Mouse (Mus musculus) liver, embryonic 11.5 days (tissue): ENCODE data around the gene Tcap. TPM values are rescaled to one million over a fixed set of nuclear protein-coding genes. Genes with fewer than 3 reads are reported as not detected.

Experiments used
- ATAC-seq: fragments of 200-750 bp; cut with Nextera tagmentation; replicated peaks from 2 replicates; pipeline ENCODE4 v1.8.0; 2017; ENCODE audit warnings: moderate number of reproducible peaks, mild to moderate bottlenecking, moderate TSS enrichment, moderate library complexity; ENCODE audit not compliant: low FRiP score
- DNase-seq: peaks from one replicate; pipeline ENCODE4 v3.0.0-alpha.2; 2017; ENCODE audit warnings: low spot score
- H3K27ac ChIP-seq: fragments of 300-500 bp; sonication (generic); 2 replicates; pipeline ENCODE4 v1.5.1; 2014; ENCODE audit warnings: mild to moderate bottlenecking, low read depth, low read length, control low read depth
- H3K27me3 ChIP-seq: fragments of 300-500 bp; sonication (generic); replicated peaks from 2 replicates; pipeline ENCODE4 v1.6.1; 2014; ENCODE audit warnings: low read length, mixed read lengths; ENCODE audit not compliant: control insufficient read depth, insufficient read depth
- H3K36me3 ChIP-seq: fragments of 300-500 bp; sonication (generic); 2 replicates; pipeline ENCODE4 v1.6.1; 2014; ENCODE audit warnings: mild to moderate bottlenecking, low read length, moderate library complexity, mixed read lengths; ENCODE audit not compliant: control insufficient read depth, insufficient read depth
- H3K4me1 ChIP-seq: fragments of 300-500 bp; sonication (generic); replicated peaks from 2 replicates; pipeline ENCODE4 v1.6.1; 2014; ENCODE audit warnings: low read length, mixed read lengths; ENCODE audit not compliant: control insufficient read depth, insufficient read depth
- H3K4me2 ChIP-seq: fragments of 300-500 bp; sonication (generic); 2 replicates; pipeline ENCODE4 v1.6.1; 2014; ENCODE audit warnings: mild to moderate bottlenecking, control low read depth, moderate library complexity
- H3K4me3 ChIP-seq: fragments of 300-500 bp; sonication (generic); 2 replicates; pipeline ENCODE4 v1.5.1; 2014; ENCODE audit warnings: low read depth, low read length, control low read depth
- H3K9ac ChIP-seq: fragments of 300-500 bp; sonication (generic); 2 replicates; pipeline ENCODE4 v1.6.1; 2014; ENCODE audit warnings: low read depth, low read length, control low read depth
- H3K9me3 ChIP-seq: fragments of 300-500 bp; sonication (generic); 2 replicates; pipeline ENCODE4 v1.6.1; 2016; ENCODE audit warnings: low read length, inconsistent platforms, mixed read lengths; ENCODE audit not compliant: control insufficient read depth
- WGBS: fragments of 180-500 bp; shearing (Covaris S2); extraction: QIAGEN DNeasy Blood & Tissue Kit; methylation state at CpG from one replicate; pipeline ENCODE4 v1.1.7; 2014; 5-methylcytosine and 5-hydroxymethylcytosine counted together
- polyA plus RNA-seq: library from polyadenylated mRNA; unstranded; fragments of >200 nt; fragmentation: Nextera tagmentation; extraction: Ambion mirVana; gene quantifications from 2 replicates; pipeline ENCODE4 v1.2.1, GENCODE M21; 2014

The Tcap gene
- polyA plus RNA-seq, 1 experiment from 2014 or later, result 0.89 TPM

- Histone ChIP-seq H3K27ac (no peak overlapping the region), H3K9me3 (no peaks in the 10 kb centered on the region), H3K9ac (no peak overlapping the region), H3K4me3 (no peak overlapping the region; the same call in 1 of the 2 replicates), H3K36me3 (no peaks in the 10 kb centered on the region), H3K4me1 (peaks cover 27% of the 10 kb centered on the region), H3K4me2 (peak overlapping the region; percentile 12; the same call in 1 of the 2 replicates), H3K27me3 (no peaks in the 10 kb centered on the region)
- DNase-seq, result no peak
- no peak for ATAC-seq
- WGBS, result 67% methylated on average over 9 of the region's 9 CpGs
Observed at GRCm38 (mm10) chr11:98360866-98361521, 22.6 kb upstream of the Tcap start.

DNA sequence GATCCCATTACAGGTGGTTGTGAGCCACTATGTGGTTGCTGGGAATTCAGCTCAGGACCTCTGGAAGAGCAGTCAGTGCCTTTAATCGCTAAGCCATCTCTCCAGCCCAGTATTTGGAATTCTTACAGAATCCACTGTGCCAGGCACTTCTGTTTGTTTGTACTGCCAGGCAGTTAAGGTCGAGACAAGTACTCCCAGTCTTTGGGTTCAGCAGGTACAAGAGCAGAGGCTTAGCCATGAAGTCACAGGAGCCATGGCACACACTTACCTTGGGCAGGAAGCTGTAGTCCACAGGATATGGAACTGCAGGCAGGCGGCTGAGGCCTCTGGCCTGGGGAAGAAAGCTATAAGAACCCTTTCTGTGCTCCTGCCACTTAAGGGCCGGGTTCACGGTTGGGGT lies 19.8 kb upstream of the Tcap start:
- no peak overlapping the region for H3K27ac ChIP-seq
- WGBS, result 79% methylated on average over 5 of the region's 5 CpGs
- DNase-seq (no peak), ATAC-seq (no peak)
- H3K4me3 ChIP-seq, result no peak overlapping the region
- H3K36me3 ChIP-seq, result no peaks in the 10 kb centered on the region
- no peak overlapping the region for H3K4me2 ChIP-seq
- H3K27me3 ChIP-seq, result no peaks in the 10 kb centered on the region
- H3K9me3 ChIP-seq, result no peaks in the 10 kb centered on the region
- H3K9ac ChIP-seq, result no peak overlapping the region
- peaks cover 15% of the 10 kb centered on the region for H3K4me1 ChIP-seq

DNA sequence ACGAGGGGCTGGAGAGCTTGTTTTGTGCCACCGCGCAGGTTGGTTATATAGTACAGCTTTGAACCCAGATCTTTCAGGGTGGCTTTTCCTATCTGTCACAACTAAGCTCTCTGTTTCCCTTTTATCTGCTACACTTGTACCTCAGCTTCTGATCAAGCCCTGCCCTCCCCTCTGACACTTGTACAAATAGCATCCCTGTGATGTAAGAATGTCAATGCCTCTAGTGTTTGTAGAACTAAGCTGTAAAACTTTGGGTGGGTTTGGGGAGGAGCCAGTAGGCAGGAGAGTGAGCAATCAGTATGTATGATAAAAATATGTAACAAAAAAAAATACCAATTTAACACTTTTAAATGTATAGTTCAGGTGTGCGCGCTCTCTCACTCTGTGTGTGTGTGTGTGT lies 19.2 kb upstream of the Tcap start:
- WGBS, result 94% methylated on average over 5 of the region's 5 CpGs
- no peak overlapping the region for H3K4me2 ChIP-seq
- no peaks in the 10 kb centered on the region for H3K27me3 ChIP-seq
- ATAC-seq, result no peak
- H3K4me3 ChIP-seq, result no peak overlapping the region
- H3K36me3 ChIP-seq, result no peaks in the 10 kb centered on the region
- no peak overlapping the region for H3K27ac ChIP-seq
- no peak overlapping the region for H3K9ac ChIP-seq
- H3K9me3 ChIP-seq, result no peaks in the 10 kb centered on the region
- DNase-seq, result no peak
- H3K4me1 ChIP-seq, result peaks cover 10% of the 10 kb centered on the region

GRCm38 (mm10) chr11:98366290-98366689 lies 17.3 kb upstream of the Tcap start:
- no peak for DNase-seq
- H3K27me3 ChIP-seq, result no peaks in the 10 kb centered on the region
- WGBS, result 63% methylated on average over 10 of the region's 10 CpGs
- no peaks in the 10 kb centered on the region for H3K9me3 ChIP-seq
- no peak overlapping the region for H3K4me2 ChIP-seq
- H3K9ac ChIP-seq, result no peak overlapping the region
- H3K4me1 ChIP-seq, result peaks cover 5% of the 10 kb centered on the region
- ATAC-seq, result no peak
- H3K27ac ChIP-seq, result no peak overlapping the region; the same call in 1 of the 2 replicates
- no peaks in the 10 kb centered on the region for H3K36me3 ChIP-seq
- no peak overlapping the region for H3K4me3 ChIP-seq

- ATAC-seq, result no peak
- no peak overlapping the region for H3K27ac ChIP-seq
Observed at GRCm38 (mm10) chr11:98367171-98367862, 16.3 kb upstream of the Tcap start.

GRCm38 (mm10) chr11:98367863-98368186 lies 15.8 kb upstream of the Tcap start:
- no peak overlapping the region for H3K4me3 ChIP-seq
- no peak for ATAC-seq
- H3K36me3 ChIP-seq, result no peaks in the 10 kb centered on the region
- no peaks in the 10 kb centered on the region for H3K27me3 ChIP-seq
- no peak overlapping the region for H3K27ac ChIP-seq
- no peak for DNase-seq
- no peak overlapping the region for H3K4me2 ChIP-seq
- no peaks in the 10 kb centered on the region for H3K9me3 ChIP-seq
- no peak overlapping the region for H3K9ac ChIP-seq
- peaks cover 7% of the 10 kb centered on the region for H3K4me1 ChIP-seq
- whole genome bisulfite sequencing, result 82% methylated on average over 7 of the region's 7 CpGs

More at GRCm38 (mm10) chr11:98367171-98367862, 16.3 kb upstream of the Tcap start:
- 72% methylated on average over 10 of the region's 10 CpGs for WGBS
- Histone ChIP-seq H3K9me3 (no peaks in the 10 kb centered on the region), H3K4me3 (no peak overlapping the region), H3K9ac (no peak overlapping the region), H3K4me2 (no peak overlapping the region), H3K27me3 (no peaks in the 10 kb centered on the region), H3K4me1 (peaks cover 7% of the 10 kb centered on the region), H3K36me3 (no peaks in the 10 kb centered on the region)
- no peak for DNase-seq

GRCm38 (mm10) chr11:98369337-98369736 lies 14.3 kb upstream of the Tcap start:
- 76% methylated on average over 6 of the region's 6 CpGs for WGBS
- DNase-seq (no peak), ATAC-seq (no peak)
- Histone ChIP-seq H3K36me3 (0 out of 2 replicates have a peak, but pooled peaks cover 2% of the 10 kb centered on the region), H3K27me3 (no peaks in the 10 kb centered on the region), H3K4me2 (no peak overlapping the region), H3K4me3 (no peak overlapping the region), H3K9ac (no peak overlapping the region), H3K4me1 (peaks cover 2% of the 10 kb centered on the region), H3K27ac (no peak overlapping the region), H3K9me3 (no peaks in the 10 kb centered on the region)

DNA sequence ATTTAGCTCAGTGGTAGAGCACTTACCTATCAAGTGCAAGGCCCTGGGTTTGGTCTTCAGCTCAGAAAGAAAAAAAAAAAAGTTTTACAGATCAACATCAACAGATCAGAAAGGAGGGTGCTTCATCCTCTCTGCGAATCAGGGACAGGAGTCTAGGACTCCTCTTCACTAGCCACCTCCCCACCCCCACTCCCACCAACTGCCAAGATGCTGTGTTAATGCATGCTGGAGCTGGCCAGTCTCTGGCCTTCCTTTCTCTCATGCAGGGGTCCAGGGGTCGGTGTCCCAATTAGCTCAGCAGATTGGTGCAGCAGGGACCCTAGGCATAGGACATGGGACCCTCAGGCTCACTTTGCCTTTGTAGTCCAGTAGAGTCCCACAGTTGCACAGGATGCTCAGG lies 13.0 kb upstream of the Tcap start:
- no peaks in the 10 kb centered on the region for H3K27me3 ChIP-seq
- 0 out of 2 replicates have a peak, but pooled peaks cover 10% of the 10 kb centered on the region for H3K36me3 ChIP-seq
- H3K9ac ChIP-seq, result no peak overlapping the region
- 83% methylated on average over 2 of the region's 2 CpGs for WGBS
- ATAC-seq (no peak), DNase-seq (no peak)
- H3K4me2 ChIP-seq, result no peak overlapping the region
- no peak overlapping the region for H3K4me3 ChIP-seq
- no peaks in the 10 kb centered on the region for H3K9me3 ChIP-seq
- peaks cover 2% of the 10 kb centered on the region for H3K4me1 ChIP-seq
- H3K27ac ChIP-seq, result no peak overlapping the region
